Mouse (Mus musculus) brain, adult 2 months (tissue): Measurements from ENCODE around the gene Clpp.
A peak's percentile ranks its signal among the peaks of the same experiment; 100 is the strongest.

Experiments
- DNase-seq: peaks from one replicate; pipeline ENCODE4 v3.0.0; 2011; ENCODE audit warnings: low read depth, low spot score

Clpp gene

DNA sequence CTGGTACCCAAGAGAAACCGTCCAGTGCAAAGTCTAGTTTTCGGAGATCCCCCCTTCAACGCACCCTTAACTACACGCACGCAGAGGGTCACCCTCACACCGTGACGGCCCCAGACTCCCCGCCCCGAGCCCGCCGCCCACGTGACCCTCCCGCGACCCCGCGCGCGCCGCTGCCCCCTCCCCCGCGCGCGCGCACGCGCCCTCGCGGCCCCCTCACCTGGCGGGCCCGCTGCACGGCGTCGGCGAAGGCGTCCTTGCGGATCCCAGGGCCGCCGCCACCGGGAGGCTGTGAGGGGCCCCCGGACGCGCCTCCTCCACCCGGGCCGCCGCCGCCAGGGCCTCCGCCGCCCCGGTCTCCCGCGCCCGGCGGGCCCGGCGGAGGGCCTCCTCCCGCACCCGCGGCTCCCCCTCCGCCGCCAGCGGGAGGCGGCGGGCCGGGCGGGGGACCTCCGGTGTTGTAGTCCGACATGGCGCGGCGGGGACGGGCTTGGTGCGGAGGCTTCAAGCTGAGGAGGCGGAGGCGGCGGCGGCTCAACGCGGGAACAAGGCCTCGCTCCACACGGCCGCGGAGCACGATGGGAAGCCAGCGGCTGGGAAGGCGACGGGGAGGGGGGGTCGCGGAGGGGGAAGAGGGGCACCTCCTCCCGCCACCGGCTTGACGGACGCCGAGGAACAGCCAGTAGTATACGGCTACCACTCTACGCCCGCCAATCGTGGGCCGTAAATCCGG lies 41.0 kb downstream of the Clpp start, which contains the start of gene Khsrp:
Gene Khsrp, minus strand, starts transcription at position 592 of the 730 bp plus-strand sequence.
- no peak for DNase-seq

DNA sequence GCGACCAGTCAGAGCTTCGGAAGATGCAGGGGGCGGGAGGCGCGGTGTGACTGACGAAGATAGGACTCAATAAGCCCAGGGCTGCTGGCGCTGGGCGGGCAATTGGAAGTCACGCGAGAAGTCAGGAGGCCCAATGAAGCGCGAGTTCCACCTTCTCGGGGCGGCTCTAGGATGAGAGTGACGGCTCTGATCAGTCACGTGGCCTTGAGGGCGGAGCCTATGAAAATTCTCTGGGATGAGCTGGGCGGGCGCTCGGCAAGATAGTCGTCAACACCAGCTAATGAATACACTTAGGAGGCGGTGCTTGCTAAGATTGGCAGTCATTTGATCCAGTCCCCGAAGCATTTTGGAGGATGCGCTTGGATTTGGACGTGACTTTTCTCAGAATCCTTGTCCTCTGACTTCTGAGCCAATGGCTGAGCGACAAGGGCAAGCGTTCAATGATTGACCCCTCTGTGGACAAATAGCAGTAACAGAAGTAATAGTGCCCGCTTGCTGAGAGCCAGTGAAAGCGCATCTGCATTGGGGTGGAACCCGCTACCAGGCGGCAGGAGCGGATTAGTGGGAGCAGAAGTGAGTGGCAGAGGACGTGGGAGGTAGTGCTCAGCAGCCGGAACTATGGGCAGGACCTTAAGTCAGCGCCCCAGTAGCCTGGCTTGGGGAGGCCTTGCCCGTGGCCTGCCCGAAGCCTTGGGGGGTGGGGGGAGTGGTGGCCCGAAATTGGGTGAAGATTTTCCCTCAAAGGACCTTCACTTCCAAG lies 41.7 kb downstream of the Clpp start:
- DNase-seq = peak; percentile 100

- DNase-seq = no peak
These were observed 42.7 kb downstream of the Clpp start for GRCm38 (mm10) chr17:57032854-57033253.

GRCm38 (mm10) chr17:57038978-57039377 lies 48.9 kb downstream of the Clpp start:
- no peak for DNase-seq

DNA sequence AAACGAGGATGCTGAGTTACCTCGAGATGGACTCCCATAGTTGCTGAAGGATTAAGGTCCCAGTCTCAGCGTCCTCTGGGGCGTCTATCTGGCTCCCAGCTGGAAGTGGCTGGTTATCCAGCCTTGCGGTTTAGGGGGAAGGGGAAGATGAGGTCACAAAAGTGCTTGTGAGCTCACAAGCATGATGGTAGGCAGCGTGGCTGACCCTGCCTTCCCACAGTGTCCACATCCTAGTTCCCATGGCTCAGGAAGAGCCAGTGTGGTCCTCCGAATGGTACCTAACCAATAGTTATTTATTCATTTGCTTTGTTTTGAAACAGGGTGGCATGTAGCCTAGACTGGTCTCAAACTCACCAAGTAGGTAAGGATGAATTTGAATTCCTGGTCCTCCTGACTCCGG lies 51.4 kb downstream of the Clpp start, which contains the start of gene Slc25a41:
Gene Slc25a41, minus strand, starts transcription at position 101 of the 400 bp plus-strand sequence.
- no peak for DNase-seq
